Mouse (Mus musculus): ENCODE measurements around the gene Dclk3. TPM values are rescaled to one million over a fixed set of nuclear protein-coding genes. Genes with fewer than 3 reads are reported as not detected.

Dclk3 gene
- polyA plus RNA-seq, 1 experiment = 28.7 TPM

- peaks cover 6% of the 10 kb centered on the region; the same call in 1 of the 2 replicates for H3K4me1 ChIP-seq (ENCODE audit: control insufficient read depth, insufficient read depth, low read length)
- H3K27ac ChIP-seq (ENCODE audit: insufficient read depth, low read length) = no peak overlapping the region
- TF ChIP-seq POLR2A (IDR thresholded peaks at IDR 0.05; ENCODE audit: extremely low read depth, insufficient read depth, low read length) (no peak), CTCF (IDR thresholded peaks at IDR 0.05; ENCODE audit: extremely low read depth, insufficient read depth, low read length) (no peak)
- H3K4me3 ChIP-seq (ENCODE audit: insufficient read depth, low read length) = no peak overlapping the region
These were observed 33.8 kb upstream of the Dclk3 start for GRCm38 (mm10) chr9:111405080-111405428.

- Histone ChIP-seq H3K4me3 (ENCODE audit: insufficient read depth, low read length) (no peak overlapping the region), H3K4me1 (ENCODE audit: control insufficient read depth, insufficient read depth, low read length) (peaks cover 11% of the 10 kb centered on the region), H3K27ac (ENCODE audit: insufficient read depth, low read length) (no peak overlapping the region)
- TF ChIP-seq CTCF (IDR thresholded peaks at IDR 0.05; ENCODE audit: extremely low read depth, insufficient read depth, low read length) (no peak), POLR2A (IDR thresholded peaks at IDR 0.05; ENCODE audit: extremely low read depth, insufficient read depth, low read length) (no peak)
These were observed 30.9 kb upstream of the Dclk3 start for GRCm38 (mm10) chr9:111408012-111408411.

GRCm38 (mm10) chr9:111408427-111408826, 30.5 kb upstream of the Dclk3 start:
- H3K4me1 ChIP-seq (ENCODE audit: control insufficient read depth, insufficient read depth, low read length) = peaks cover 11% of the 10 kb centered on the region
- H3K4me3 ChIP-seq (ENCODE audit: insufficient read depth, low read length) = no peak overlapping the region
- no peak overlapping the region for H3K27ac ChIP-seq (ENCODE audit: insufficient read depth, low read length)
- TF ChIP-seq POLR2A (IDR thresholded peaks at IDR 0.05; ENCODE audit: extremely low read depth, insufficient read depth, low read length) (no peak), CTCF (IDR thresholded peaks at IDR 0.05; ENCODE audit: extremely low read depth, insufficient read depth, low read length) (no peak)

- peaks cover 11% of the 10 kb centered on the region for H3K4me1 ChIP-seq (ENCODE audit: control insufficient read depth, insufficient read depth, low read length)
- TF ChIP-seq POLR2A (IDR thresholded peaks at IDR 0.05; ENCODE audit: extremely low read depth, insufficient read depth, low read length) (0 out of 2 replicates have a peak, but pooled peaks have one; percentile 8), CTCF (IDR thresholded peaks at IDR 0.05; ENCODE audit: extremely low read depth, insufficient read depth, low read length) (no peak)
- no peak overlapping the region for H3K4me3 ChIP-seq (ENCODE audit: insufficient read depth, low read length)
- no peak overlapping the region for H3K27ac ChIP-seq (ENCODE audit: insufficient read depth, low read length)
These were observed 26.3 kb upstream of the Dclk3 start for GRCm38 (mm10) chr9:111412471-111413160.

GRCm38 (mm10) chr9:111421862-111422261, 17.0 kb upstream of the Dclk3 start:
- peaks cover 3% of the 10 kb centered on the region; the same call in 1 of the 2 replicates for H3K4me1 ChIP-seq (ENCODE audit: control insufficient read depth, insufficient read depth, low read length)
- no peak overlapping the region for H3K27ac ChIP-seq (ENCODE audit: insufficient read depth, low read length)
- TF ChIP-seq POLR2A (IDR thresholded peaks at IDR 0.05; ENCODE audit: extremely low read depth, insufficient read depth, low read length) (no peak), CTCF (IDR thresholded peaks at IDR 0.05; ENCODE audit: extremely low read depth, insufficient read depth, low read length) (no peak)
- H3K4me3 ChIP-seq (ENCODE audit: insufficient read depth, low read length) = no peak overlapping the region

GRCm38 (mm10) chr9:111422567-111422966, 16.3 kb upstream of the Dclk3 start:
- peaks cover 3% of the 10 kb centered on the region; the same call in 1 of the 2 replicates for H3K4me1 ChIP-seq (ENCODE audit: control insufficient read depth, insufficient read depth, low read length)
- TF ChIP-seq POLR2A (IDR thresholded peaks at IDR 0.05; ENCODE audit: extremely low read depth, insufficient read depth, low read length) = no peak
- TF ChIP-seq CTCF (IDR thresholded peaks at IDR 0.05; ENCODE audit: extremely low read depth, insufficient read depth, low read length) = no peak
- H3K4me3 ChIP-seq (ENCODE audit: insufficient read depth, low read length) = no peak overlapping the region
- H3K27ac ChIP-seq (ENCODE audit: insufficient read depth, low read length) = no peak overlapping the region

GRCm38 (mm10) chr9:111425113-111425512, 13.8 kb upstream of the Dclk3 start:
- H3K4me1 ChIP-seq (ENCODE audit: control insufficient read depth, insufficient read depth, low read length) = peaks cover 4% of the 10 kb centered on the region
- no peak overlapping the region for H3K4me3 ChIP-seq (ENCODE audit: insufficient read depth, low read length)
- H3K27ac ChIP-seq (ENCODE audit: insufficient read depth, low read length) = no peak overlapping the region
- TF ChIP-seq POLR2A (IDR thresholded peaks at IDR 0.05; ENCODE audit: extremely low read depth, insufficient read depth, low read length) (no peak), CTCF (IDR thresholded peaks at IDR 0.05; ENCODE audit: extremely low read depth, insufficient read depth, low read length) (no peak)

- Histone ChIP-seq H3K27ac (ENCODE audit: insufficient read depth, low read length) (no peak overlapping the region), H3K4me1 (ENCODE audit: control insufficient read depth, insufficient read depth, low read length) (peaks cover 4% of the 10 kb centered on the region), H3K4me3 (ENCODE audit: insufficient read depth, low read length) (no peak overlapping the region)
- TF ChIP-seq POLR2A (IDR thresholded peaks at IDR 0.05; ENCODE audit: extremely low read depth, insufficient read depth, low read length) (no peak), CTCF (IDR thresholded peaks at IDR 0.05; ENCODE audit: extremely low read depth, insufficient read depth, low read length) (no peak)
These were observed 12.9 kb upstream of the Dclk3 start for GRCm38 (mm10) chr9:111425952-111426351.

GRCm38 (mm10) chr9:111427891-111428555, 10.9 kb upstream of the Dclk3 start:
- TF ChIP-seq CTCF (IDR thresholded peaks at IDR 0.05; ENCODE audit: extremely low read depth, insufficient read depth, low read length) = peak; percentile 10; the same call in 1 of the 2 replicates
- no peak for TF ChIP-seq POLR2A (IDR thresholded peaks at IDR 0.05; ENCODE audit: extremely low read depth, insufficient read depth, low read length)

More at GRCm38 (mm10) chr9:111427891-111428555, 10.9 kb upstream of the Dclk3 start:
- peaks cover 1% of the 10 kb centered on the region for H3K4me1 ChIP-seq (ENCODE audit: control insufficient read depth, insufficient read depth, low read length)
- H3K4me3 ChIP-seq (ENCODE audit: insufficient read depth, low read length) = no peak overlapping the region
- H3K27ac ChIP-seq (ENCODE audit: insufficient read depth, low read length) = no peak overlapping the region
